Mouse (Mus musculus) ES-E14 (cell line): ENCODE data around the gene Cry1. TPM values are rescaled to one million over a fixed set of nuclear protein-coding genes. Genes with fewer than 3 reads are reported as not detected.
A peak's percentile ranks its signal among the peaks of the same experiment; 100 is the strongest.

ENCODE experiments used
- DNase-seq: peaks from one replicate; pipeline ENCODE4 v3.0.0-alpha.2; 2013; ENCODE audit warnings: low read depth, low spot score
- H3K27ac ChIP-seq: 2 replicates; pipeline ENCODE4 v1.5.1; 2012; ENCODE audit warnings: low read depth, mild to moderate bottlenecking, low read length, moderate library complexity, mixed read lengths; ENCODE audit not compliant: poor library complexity, insufficient read depth, severe bottlenecking
- H3K36me3 ChIP-seq: 2 replicates; pipeline ENCODE4 v1.6.1; 2012; ENCODE audit warnings: mild to moderate bottlenecking, low read length, moderate library complexity, mixed read lengths; ENCODE audit not compliant: control insufficient read depth, poor library complexity, insufficient read depth, severe bottlenecking
- H3K4me1 ChIP-seq, 2 experiments: fragments of 150-350 bp in 1 of 2; sonication (generic) in 1 of 2; 2 replicates each; pipeline ENCODE4 v1.6.1; 2012; ENCODE audit warnings: low read length in 2 of 2, mild to moderate bottlenecking in 1 of 2, mixed read lengths in 1 of 2; ENCODE audit not compliant: control insufficient read depth in 2 of 2, insufficient read depth in 2 of 2, poor library complexity in 1 of 2
- H3K4me3 ChIP-seq, 2 experiments: fragments of 150-350 bp in 1 of 2; sonication (generic) in 1 of 2; 2 replicates each; pipeline ENCODE4 v1.5.1; 2012; ENCODE audit warnings: low read length in 2 of 2, low read depth in 1 of 2, mild to moderate bottlenecking in 1 of 2, mixed read lengths in 1 of 2; ENCODE audit not compliant: insufficient read depth in 1 of 2, poor library complexity in 1 of 2, severe bottlenecking in 1 of 2
- H3K9ac ChIP-seq: 2 replicates; pipeline ENCODE4 v1.6.1; 2012; ENCODE audit warnings: low read depth, mild to moderate bottlenecking, low read length, mixed read lengths; ENCODE audit not compliant: poor library complexity, insufficient read depth, severe bottlenecking
- H3K9me3 ChIP-seq: fragments of 150-350 bp; sonication (generic); 2 replicates; pipeline ENCODE4 v1.6.1; 2012; ENCODE audit warnings: low read depth, mild to moderate bottlenecking, low read length; ENCODE audit not compliant: control insufficient read depth, insufficient read depth
- CHD2 ChIP-seq: IDR thresholded peaks from 2 replicates; pipeline ENCODE4 v1.6.1; 2014; ENCODE audit warnings: mild to moderate bottlenecking, low read depth, low read length, inconsistent platforms
- HCFC1 ChIP-seq: IDR thresholded peaks from 2 replicates; pipeline ENCODE4 v1.6.1; 2012; ENCODE audit warnings: low read length, inconsistent platforms, borderline replicate concordance; ENCODE audit not compliant: insufficient read depth
- MAFK ChIP-seq: IDR thresholded peaks from 2 replicates; pipeline ENCODE4 v1.6.1; 2014; ENCODE audit warnings: mild to moderate bottlenecking, low read depth, low read length, inconsistent platforms; ENCODE audit not compliant: insufficient read depth
- ZC3H11A ChIP-seq: IDR thresholded peaks from 2 replicates; pipeline ENCODE4 v1.6.1; 2012; ENCODE audit warnings: low read depth, mild to moderate bottlenecking, inconsistent platforms, low read length, borderline replicate concordance
- ZNF384 ChIP-seq: IDR thresholded peaks from 2 replicates; pipeline ENCODE4 v1.6.1; 2012; ENCODE audit warnings: low read depth, low read length, inconsistent platforms
- in situ Hi-C, 2 experiments: fragments of 600-800 bp; cut with MboI; formaldehyde crosslinking; loops; one replicate each; pipeline ENCODE4 v1.15.1; 2025; ENCODE audit warnings: low sequenced_read_pairs in 2 of 2, inconsistent platforms in 1 of 2; ENCODE audit not compliant: unreplicated experiment in 2 of 2
- total RNA-seq: library from RNA; depleted of rRNA; stranded (reverse); fragments of 300-350 nt; gene quantifications from 2 replicates; pipeline ENCODE4 v1.2.3, GENCODE M21; 2012

Gene Cry1
- total RNA-seq, 1 experiment: 23.4 TPM

DNA sequence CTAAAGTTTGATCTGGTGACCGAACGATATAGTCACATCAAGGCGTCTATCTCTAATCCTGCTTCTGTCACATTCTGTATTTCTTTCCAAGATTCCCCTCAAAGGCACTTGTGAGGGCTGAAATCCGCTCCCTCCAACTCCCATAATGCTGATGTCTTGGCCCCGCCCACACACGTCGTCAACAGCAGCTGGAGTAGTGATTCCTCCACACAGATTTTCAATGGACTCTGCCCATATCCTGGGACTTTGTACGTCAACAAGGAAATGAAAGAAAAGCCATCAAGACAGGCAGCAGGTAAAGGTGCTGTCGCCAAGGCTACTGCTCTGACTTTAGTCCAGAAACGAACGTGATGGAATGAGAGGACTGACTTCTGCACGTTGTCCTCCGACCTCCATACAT, 59.7 kb downstream of the Cry1 start:
- Histone ChIP-seq H3K9me3 (no peaks in the 10 kb centered on the region), H3K36me3 (peaks cover 6% of the 10 kb centered on the region), H3K4me3 (no peak overlapping the region), H3K4me1 (no peaks in the 10 kb centered on the region), H3K27ac (no peak overlapping the region), H3K9ac (no peak overlapping the region)
- DNase-seq: no peak
- TF ChIP-seq MAFK (no peak), ZC3H11A (no peak), CHD2 (no peak), HCFC1 (no peak), ZNF384 (no peak)
- in situ Hi-C loops: no loop called here

DNA sequence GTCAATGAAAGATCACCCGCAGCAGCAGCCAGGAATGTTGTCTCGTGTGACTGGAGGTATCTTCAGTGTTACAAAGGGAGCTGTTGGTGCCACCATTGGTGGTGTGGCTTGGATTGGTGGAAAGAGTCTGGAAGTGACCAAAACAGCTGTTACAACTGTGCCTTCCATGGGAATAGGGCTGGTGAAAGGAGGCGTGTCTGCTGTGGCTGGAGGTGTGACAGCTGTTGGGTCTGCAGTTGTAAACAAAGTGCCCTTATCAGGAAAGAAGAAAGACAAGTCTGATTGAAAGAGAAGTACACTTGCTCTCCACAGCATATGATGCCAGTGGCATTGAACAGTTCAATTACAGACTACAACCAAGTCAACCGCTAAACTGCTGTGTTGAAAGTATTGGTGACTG, 70.5 kb downstream of the Cry1 start:
- in situ Hi-C loops: no loop called here
- TF ChIP-seq HCFC1: no peak
- TF ChIP-seq CHD2: no peak
- TF ChIP-seq ZNF384: no peak
- TF ChIP-seq ZC3H11A: no peak
- TF ChIP-seq MAFK: no peak
- H3K36me3 ChIP-seq: peaks cover 6% of the 10 kb centered on the region

DNA sequence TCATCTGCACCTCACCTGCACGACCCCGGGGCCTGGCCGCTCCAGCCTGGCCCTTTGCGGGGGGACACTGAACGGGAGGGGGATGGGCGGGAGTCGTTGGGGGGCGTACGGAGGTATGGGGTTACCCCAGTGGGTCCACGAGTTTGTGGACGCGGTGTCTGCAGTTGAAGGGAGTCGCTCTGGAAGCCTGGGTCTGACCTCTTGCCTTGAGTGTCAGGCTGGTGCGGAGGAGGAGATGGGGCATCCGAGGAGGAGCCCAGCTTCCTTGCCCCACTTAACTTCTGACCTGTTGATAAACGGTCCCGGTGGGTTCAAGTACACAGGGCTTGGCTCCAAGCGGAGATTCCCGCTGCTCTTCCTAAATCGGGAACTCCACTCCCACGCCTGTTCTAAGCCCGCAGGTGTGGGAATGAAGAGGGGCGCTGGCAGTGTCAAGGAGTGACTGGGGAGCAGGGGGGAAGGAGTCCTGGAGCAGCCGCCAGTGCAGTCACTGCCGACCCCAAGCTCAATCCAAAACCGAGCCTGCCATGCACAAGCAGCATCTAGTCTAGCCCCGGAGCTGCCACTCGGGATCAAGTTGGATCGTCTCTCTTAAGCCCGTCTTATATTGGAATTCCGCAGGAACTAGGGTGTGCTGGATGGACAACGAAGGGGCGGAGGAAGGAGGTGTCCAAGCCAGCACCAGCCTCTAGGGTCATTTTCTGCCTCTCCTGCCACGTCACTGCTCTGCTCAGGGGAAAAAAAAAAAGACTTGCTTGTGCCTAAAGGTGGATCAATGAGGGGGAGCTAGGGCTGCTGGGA, 81.6 kb downstream of the Cry1 start:
- in situ Hi-C loops: no loop called here
- Histone ChIP-seq H3K9ac (peak overlapping the region; percentile 91), H3K36me3 (no peaks in the 10 kb centered on the region), H3K9me3 (no peaks in the 10 kb centered on the region), H3K4me3 (peak overlapping the region; percentile 98 to 99), H3K27ac (peak overlapping the region; percentile 60), H3K4me1 (peaks cover 0 to 7% of the 10 kb centered on the region in 2 experiments; a peak in 1 of 4 replicates)
- 0 out of 2 replicates have a peak, but pooled peaks have one; percentile 4 for TF ChIP-seq MAFK
- no peak for TF ChIP-seq CHD2
- no peak for TF ChIP-seq ZC3H11A
- TF ChIP-seq ZNF384: peak; percentile 87
- DNase-seq: no peak

More for the DNA sequence above, 70.5 kb downstream of the Cry1 start:
- Histone ChIP-seq H3K4me1 (no peaks in the 10 kb centered on the region), H3K4me3 (no peak overlapping the region), H3K27ac (no peak overlapping the region), H3K9me3 (no peaks in the 10 kb centered on the region), H3K9ac (no peak overlapping the region)
- DNase-seq: no peak

DNA sequence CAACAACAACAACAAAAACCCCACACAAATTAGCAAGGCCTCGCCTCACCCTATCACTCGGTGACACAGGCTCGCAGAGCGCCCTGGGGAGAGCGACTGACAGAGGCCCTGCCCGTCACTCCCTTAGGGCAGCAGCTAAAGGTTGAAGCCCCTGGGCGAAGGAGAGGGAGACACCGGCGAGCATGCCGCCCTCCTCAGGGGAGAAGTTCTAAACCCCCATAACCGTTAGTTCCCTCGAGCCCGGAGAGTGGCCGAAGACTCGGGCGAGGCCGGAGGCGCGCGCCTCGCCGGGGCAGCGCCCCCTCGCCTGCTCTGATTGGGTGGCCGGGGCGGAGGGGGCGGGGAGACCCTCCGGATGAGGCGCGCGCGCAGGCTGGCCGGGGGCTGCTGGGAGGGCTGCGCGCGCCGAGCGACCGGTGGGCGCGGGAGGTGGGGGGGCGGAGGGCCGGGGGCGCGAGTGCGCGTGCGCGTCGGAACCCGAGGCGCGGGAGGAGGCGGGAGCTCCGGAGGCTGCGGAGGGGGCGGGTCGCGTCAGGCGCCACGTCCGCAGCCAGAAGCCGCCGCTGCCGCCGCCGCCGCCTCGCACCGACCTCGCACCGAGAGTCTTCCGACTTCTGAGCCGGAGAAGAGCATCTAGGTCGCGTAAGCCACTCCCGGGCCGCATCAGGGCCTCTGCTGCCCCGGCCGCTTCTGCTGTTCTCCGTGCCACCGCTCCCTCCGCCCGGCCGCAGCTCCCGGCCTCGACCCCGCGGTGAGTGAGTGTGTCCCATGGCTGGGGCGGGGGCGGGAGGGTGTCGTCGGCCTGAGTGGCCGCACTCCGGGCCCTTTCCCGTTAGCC, 82.4 kb downstream of the Cry1 start, which contains the start of the genes Fhl4 and Tmem263:
Fhl4 (minus strand) TSS at position 249 of the 838 bp plus-strand sequence.
Tmem263 (plus strand) TSS at position 381 of the 838 bp plus-strand sequence.
- peak within 1 kb of the TSS; percentile 98 to 99 for H3K4me3 ChIP-seq
- peak within 1 kb of the TSS; percentile 91 for H3K9ac ChIP-seq
- H3K36me3 ChIP-seq: no peaks in the 10 kb centered on the region
- in situ Hi-C loops: no loop called here
- peak; percentile 82 for DNase-seq
- H3K27ac ChIP-seq: peak within 1 kb of the TSS; percentile 69
- H3K9me3 ChIP-seq: no peaks in the 10 kb centered on the region
- H3K4me1 ChIP-seq: peaks cover 0 to 7% of the 10 kb centered on the region in 2 experiments; a peak in 1 of 4 replicates
- TF ChIP-seq ZNF384 (no peak), ZC3H11A (no peak)
